Mouse (Mus musculus) liver, embryonic 11.5 days (tissue): ENCODE results near the gene Vmn1r168. TPM values are rescaled to one million over a fixed set of nuclear protein-coding genes. Genes with fewer than 3 reads are reported as not detected.
"Not testable (repeated sequence)": the region's sequence is repeated elsewhere in the genome, so short reads cannot be mapped to it uniquely, and the experiment has no call there.

Experiments used
- ATAC-seq: fragments of 200-750 bp; cut with Nextera tagmentation; replicated peaks from 2 replicates; pipeline ENCODE4 v1.8.0; 2017; ENCODE audit warnings: moderate number of reproducible peaks, mild to moderate bottlenecking, moderate TSS enrichment, moderate library complexity; ENCODE audit not compliant: low FRiP score
- DNase-seq: peaks from one replicate; pipeline ENCODE4 v3.0.0-alpha.2; 2017; ENCODE audit warnings: low spot score
- H3K27ac ChIP-seq: fragments of 300-500 bp; sonication (generic); 2 replicates; pipeline ENCODE4 v1.5.1; 2014; ENCODE audit warnings: mild to moderate bottlenecking, low read depth, low read length, control low read depth
- H3K27me3 ChIP-seq: fragments of 300-500 bp; sonication (generic); replicated peaks from 2 replicates; pipeline ENCODE4 v1.6.1; 2014; ENCODE audit warnings: low read length, mixed read lengths; ENCODE audit not compliant: control insufficient read depth, insufficient read depth
- H3K36me3 ChIP-seq: fragments of 300-500 bp; sonication (generic); 2 replicates; pipeline ENCODE4 v1.6.1; 2014; ENCODE audit warnings: mild to moderate bottlenecking, low read length, moderate library complexity, mixed read lengths; ENCODE audit not compliant: control insufficient read depth, insufficient read depth
- H3K4me1 ChIP-seq: fragments of 300-500 bp; sonication (generic); replicated peaks from 2 replicates; pipeline ENCODE4 v1.6.1; 2014; ENCODE audit warnings: low read length, mixed read lengths; ENCODE audit not compliant: control insufficient read depth, insufficient read depth
- H3K4me2 ChIP-seq: fragments of 300-500 bp; sonication (generic); 2 replicates; pipeline ENCODE4 v1.6.1; 2014; ENCODE audit warnings: mild to moderate bottlenecking, control low read depth, moderate library complexity
- H3K4me3 ChIP-seq: fragments of 300-500 bp; sonication (generic); 2 replicates; pipeline ENCODE4 v1.5.1; 2014; ENCODE audit warnings: low read depth, low read length, control low read depth
- H3K9ac ChIP-seq: fragments of 300-500 bp; sonication (generic); 2 replicates; pipeline ENCODE4 v1.6.1; 2014; ENCODE audit warnings: low read depth, low read length, control low read depth
- H3K9me3 ChIP-seq: fragments of 300-500 bp; sonication (generic); 2 replicates; pipeline ENCODE4 v1.6.1; 2016; ENCODE audit warnings: low read length, inconsistent platforms, mixed read lengths; ENCODE audit not compliant: control insufficient read depth
- WGBS: fragments of 180-500 bp; shearing (Covaris S2); extraction: QIAGEN DNeasy Blood & Tissue Kit; methylation state at CpG from one replicate; pipeline ENCODE4 v1.1.7; 2014; 5-methylcytosine and 5-hydroxymethylcytosine counted together
- polyA plus RNA-seq: library from polyadenylated mRNA; unstranded; fragments of >200 nt; fragmentation: Nextera tagmentation; extraction: Ambion mirVana; gene quantifications from 2 replicates; pipeline ENCODE4 v1.2.1, GENCODE M21; 2014

Gene Vmn1r168
- polyA plus RNA-seq: not detected in 2 replicates

DNA sequence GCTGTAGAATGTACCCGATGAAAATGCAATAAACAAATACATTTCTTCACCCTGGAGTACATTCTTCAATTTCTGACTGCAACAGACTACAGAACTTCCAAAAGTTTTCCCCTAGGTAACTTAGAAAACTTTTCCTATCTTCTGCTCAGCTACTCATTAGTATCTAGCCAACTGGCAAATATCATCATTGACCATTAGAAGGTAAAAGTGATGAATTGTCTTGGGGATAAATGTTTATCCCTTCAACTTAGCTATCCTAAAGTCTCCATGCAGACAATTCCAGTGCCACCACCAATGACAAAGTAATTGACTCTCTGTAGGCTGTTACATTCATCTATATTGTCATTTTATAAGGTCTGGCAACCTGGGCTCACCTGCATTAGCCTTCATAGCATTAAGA lies at the start of gene Vmn1r168:
Vmn1r168 (plus strand) TSS at position 301 of the 400 bp plus-strand sequence.
- not testable (repeated sequence) for DNase-seq, H3K27me3 ChIP-seq, H3K27ac ChIP-seq, H3K36me3 ChIP-seq, H3K4me1 ChIP-seq, H3K4me2 ChIP-seq, H3K4me3 ChIP-seq, H3K9ac ChIP-seq, H3K9me3 ChIP-seq, ATAC-seq
- WGBS: no CpG with 5 or more reads among the region's 1 CpGs

DNA sequence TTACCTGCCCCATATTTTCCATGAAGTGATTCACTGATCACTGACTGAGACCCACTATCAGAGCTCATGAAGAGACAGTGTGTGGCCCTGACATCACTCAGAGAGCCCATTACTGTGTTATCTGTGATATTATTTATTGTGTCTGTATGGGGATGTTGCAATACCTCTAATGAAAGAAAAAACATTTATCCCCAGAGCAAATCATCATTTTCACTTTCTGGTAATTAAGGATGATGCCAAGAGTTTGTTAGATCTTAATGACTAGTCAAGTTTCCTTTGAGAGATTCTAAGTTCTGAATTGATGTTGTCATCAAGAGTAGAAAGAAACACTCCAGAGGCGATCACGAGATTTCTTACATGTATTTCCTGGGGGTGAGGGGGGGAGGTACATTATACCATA lies 32.4 kb upstream of the Vmn1r168 start, which contains the start of gene Vmn1r167:
Vmn1r167 (minus strand) TSS at position 101 of the 400 bp plus-strand sequence.
- H3K9ac ChIP-seq, H3K36me3 ChIP-seq, H3K27ac ChIP-seq, H3K4me2 ChIP-seq, H3K4me3 ChIP-seq, H3K4me1 ChIP-seq, ATAC-seq, H3K27me3 ChIP-seq, DNase-seq, H3K9me3 ChIP-seq: not testable (repeated sequence)
- 79% methylated on average over 2 of the region's 2 CpGs for WGBS

GRCm38 (mm10) chr7:23575226-23575625 lies 35.7 kb downstream of the Vmn1r168 start, which contains the start of gene Vmn1r169:
Vmn1r169 (plus strand) TSS chr7:23575526.
- DNase-seq, H3K27ac ChIP-seq, H3K4me3 ChIP-seq, H3K4me2 ChIP-seq, ATAC-seq, H3K36me3 ChIP-seq, H3K4me1 ChIP-seq, H3K9ac ChIP-seq, H3K27me3 ChIP-seq, H3K9me3 ChIP-seq: not testable (repeated sequence)
- 59% methylated on average over 1 of the region's 2 CpGs for WGBS

Other genes starting within 250 kb of the Vmn1r168 start
- gene Nlrp4e, start 238.5 kb upstream of the Vmn1r168 start, polyA plus RNA-seq: not detected in 2 replicates
- gene Nlrp5, start 153.8 kb upstream of the Vmn1r168 start, polyA plus RNA-seq: not detected in 2 replicates
- not detected in 2 replicates for gene Vmn1r167, start 32.5 kb upstream of the Vmn1r168 start, polyA plus RNA-seq
- gene Vmn1r169, start 35.8 kb downstream of the Vmn1r168 start, polyA plus RNA-seq: not detected in 2 replicates
- not detected in 2 replicates for gene Vmn1r170, start 66.4 kb downstream of the Vmn1r168 start, polyA plus RNA-seq
- not detected in 2 replicates for gene Vmn1r171, start 91.0 kb downstream of the Vmn1r168 start, polyA plus RNA-seq
- not detected in 2 replicates for gene Vmn1r172, start 118.6 kb downstream of the Vmn1r168 start, polyA plus RNA-seq
- not detected in 2 replicates for gene Vmn1r173, start 161.0 kb downstream of the Vmn1r168 start, polyA plus RNA-seq
- not detected in 2 replicates for gene Vmn1r174, start 212.5 kb downstream of the Vmn1r168 start, polyA plus RNA-seq